Mouse (Mus musculus) thymus, adult 2 months (tissue): ENCODE results near the gene Rd3l. TPM values are rescaled to one million over a fixed set of nuclear protein-coding genes. Genes with fewer than 3 reads are reported as not detected.

ENCODE experiments used
- DNase-seq: peaks from one replicate; pipeline ENCODE4 v3.0.0; 2021
- H3K27ac ChIP-seq: fragments of 200-500 bp; 2 replicates; pipeline ENCODE4 v1.5.1; 2012; ENCODE audit warnings: low read length, control low read depth; ENCODE audit not compliant: control insufficient read depth, insufficient read depth
- H3K27me3 ChIP-seq: fragments of 200-500 bp; 2 replicates; pipeline ENCODE4 v1.6.1; 2012; ENCODE audit warnings: mild to moderate bottlenecking, low read length, moderate library complexity, mixed read lengths; ENCODE audit not compliant: control insufficient read depth, insufficient read depth
- H3K36me3 ChIP-seq: fragments of 200-500 bp; 2 replicates; pipeline ENCODE4 v1.6.1; 2012; ENCODE audit warnings: mild to moderate bottlenecking, low read length, moderate library complexity; ENCODE audit not compliant: control insufficient read depth, insufficient read depth
- H3K4me1 ChIP-seq: fragments of 200-500 bp; replicated peaks from 2 replicates; pipeline ENCODE4 v1.6.1; 2012; ENCODE audit warnings: low read length; ENCODE audit not compliant: control insufficient read depth, insufficient read depth
- H3K4me3 ChIP-seq: fragments of 200-500 bp; 2 replicates; pipeline ENCODE4 v1.5.1; 2012; ENCODE audit warnings: mild to moderate bottlenecking, low read length, control low read depth, moderate library complexity; ENCODE audit not compliant: control insufficient read depth, insufficient read depth
- CTCF ChIP-seq: fragments of 200-500 bp; IDR thresholded peaks from 2 replicates; pipeline ENCODE4 v1.5.1; 2012; ENCODE audit warnings: mild to moderate bottlenecking, control low read depth, low read length, moderate library complexity, borderline replicate concordance; ENCODE audit not compliant: control insufficient read depth, poor library complexity, insufficient read depth; ENCODE audit errors: extremely low read depth
- POLR2A ChIP-seq: fragments of 200-500 bp; IDR thresholded peaks from 2 replicates; pipeline ENCODE4 v1.6.1; 2012; ENCODE audit warnings: mild to moderate bottlenecking, low read length, control low read depth, moderate library complexity; ENCODE audit not compliant: control insufficient read depth, poor library complexity, insufficient read depth; ENCODE audit errors: extremely low read depth
- WGBS: fragments of 180-500 bp; shearing (Covaris S2); methylation state at CpG from one replicate; pipeline ENCODE4 v1.1.7; 2018; 5-methylcytosine and 5-hydroxymethylcytosine counted together
- polyA plus RNA-seq: library from polyadenylated mRNA; depleted of rRNA; stranded (reverse); fragments of >200 nt; gene quantifications from 2 replicates; pipeline ENCODE4 v1.2.3, GENCODE M21; 2012; rRNA removed

Rd3l gene
- polyA plus RNA-seq, 1 experiment = not detected

GRCm38 (mm10) chr12:111936706-111937550 is 44.2 kb downstream of the Rd3l start:
- no peak overlapping the region for H3K27ac ChIP-seq

DNA sequence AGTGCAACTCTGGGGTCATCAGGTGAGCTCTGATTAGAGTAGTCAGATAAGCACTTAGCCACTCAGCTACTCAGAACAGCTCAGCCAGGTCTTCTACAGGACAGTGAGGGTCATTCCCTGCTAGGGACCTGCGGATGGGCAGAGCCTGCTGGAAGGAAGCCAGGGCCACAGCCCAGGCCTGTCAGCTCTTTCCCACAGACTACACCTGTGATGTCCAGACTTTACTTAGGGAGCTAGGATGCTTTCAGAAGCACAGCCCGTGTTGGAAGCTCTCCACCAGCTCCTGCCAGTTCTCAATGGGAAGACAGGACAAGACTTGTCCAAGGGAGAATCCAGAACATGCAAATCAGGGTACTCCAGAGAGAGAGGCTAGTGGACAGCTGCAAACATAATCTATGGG is 47.1 kb downstream of the Rd3l start:
- TF ChIP-seq CTCF = no peak
- no peak for TF ChIP-seq POLR2A
- DNase-seq = no peak
- H3K4me1 ChIP-seq = peaks cover 3% of the 10 kb centered on the region; the same call in 1 of the 2 replicates
- no peaks in the 10 kb centered on the region for H3K36me3 ChIP-seq
- 92% methylated on average over 2 of the region's 2 CpGs for WGBS
- H3K27ac ChIP-seq = no peak overlapping the region
- H3K27me3 ChIP-seq = no peaks in the 10 kb centered on the region
- H3K4me3 ChIP-seq = no peak overlapping the region

More at GRCm38 (mm10) chr12:111936706-111937550, 44.2 kb downstream of the Rd3l start:
- Histone ChIP-seq H3K27me3 (no peaks in the 10 kb centered on the region), H3K4me3 (no peak overlapping the region), H3K4me1 (no peaks in the 10 kb centered on the region), H3K36me3 (no peaks in the 10 kb centered on the region)
- TF ChIP-seq CTCF = no peak
- TF ChIP-seq POLR2A = no peak
- DNase-seq = no peak
- WGBS = 83% methylated on average over 24 of the region's 24 CpGs

GRCm38 (mm10) chr12:111933032-111933704 is 47.9 kb downstream of the Rd3l start:
- no peak for DNase-seq
- Histone ChIP-seq H3K36me3 (no peaks in the 10 kb centered on the region), H3K27ac (no peak overlapping the region), H3K4me3 (no peak overlapping the region), H3K4me1 (peaks cover 3% of the 10 kb centered on the region; the same call in 1 of the 2 replicates), H3K27me3 (no peaks in the 10 kb centered on the region)
- TF ChIP-seq POLR2A (no peak), CTCF (no peak)
- 75% methylated on average over 11 of the region's 11 CpGs for WGBS

- WGBS = 92% methylated on average over 3 of the region's 3 CpGs
- no peak overlapping the region for H3K27ac ChIP-seq
- TF ChIP-seq CTCF (no peak), POLR2A (no peak)
These were observed 48.6 kb downstream of the Rd3l start for GRCm38 (mm10) chr12:111932513-111932912.

GRCm38 (mm10) chr12:111931411-111932025 is 49.6 kb downstream of the Rd3l start:
- no peak overlapping the region for H3K4me3 ChIP-seq
- DNase-seq = no peak
- H3K4me1 ChIP-seq = peaks cover 7% of the 10 kb centered on the region; the same call in 1 of the 2 replicates
- TF ChIP-seq CTCF = no peak
- no peak for TF ChIP-seq POLR2A
- H3K36me3 ChIP-seq = no peaks in the 10 kb centered on the region
- no peak overlapping the region for H3K27ac ChIP-seq
- no peaks in the 10 kb centered on the region for H3K27me3 ChIP-seq
- WGBS = 97% methylated on average over 9 of the region's 9 CpGs

More at GRCm38 (mm10) chr12:111932513-111932912, 48.6 kb downstream of the Rd3l start:
- no peak for DNase-seq
- no peaks in the 10 kb centered on the region for H3K36me3 ChIP-seq
- H3K4me1 ChIP-seq = peaks cover 3% of the 10 kb centered on the region; the same call in 1 of the 2 replicates
- H3K27me3 ChIP-seq = no peaks in the 10 kb centered on the region
- H3K4me3 ChIP-seq = no peak overlapping the region

Other genes with a start within 250 kb of the Rd3l start
- gene Klc1, start 222.5 kb downstream of the Rd3l start, polyA plus RNA-seq = 79.5 and 85.0 TPM in 2 replicates
- 22.1 and 29.0 TPM in 2 replicates for gene Xrcc3, start 167.4 kb downstream of the Rd3l start, polyA plus RNA-seq
- gene Zfyve21, start 167.1 kb downstream of the Rd3l start, polyA plus RNA-seq = 36.6 and 46.4 TPM in 2 replicates
- gene Ppp1r13b, start 73.2 kb downstream of the Rd3l start, polyA plus RNA-seq = 28.1 and 30.1 TPM in 2 replicates
- gene Atp5mpl, start 14.3 kb downstream of the Rd3l start, polyA plus RNA-seq = 32.8 and 46.5 TPM in 2 replicates
- 0.09 and 0.15 TPM in 2 replicates for gene Tdrd9, start 9.8 kb downstream of the Rd3l start, polyA plus RNA-seq
- gene Aspg, start 125.4 kb upstream of the Rd3l start, polyA plus RNA-seq = 9.1 and 14.7 TPM in 2 replicates
- gene Kif26a, start 164.9 kb upstream of the Rd3l start, polyA plus RNA-seq = 6.3 and 6.6 TPM in 2 replicates